Mouse (Mus musculus) MEL-GATA-1-ER (cell line): ENCODE results near the gene Cars2.
A peak's percentile ranks its signal among the peaks of the same experiment; 100 is the strongest.
"Not testable (repeated sequence)": the region's sequence is repeated elsewhere in the genome, so short reads cannot be mapped to it uniquely, and the experiment has no call there.

Source experiments
- DNase-seq: peaks from one replicate; pipeline ENCODE4 v3.0.0-alpha.2; 2012; ENCODE audit warnings: low read depth; ENCODE audit errors: extremely low read depth

Cars2 gene

GRCm38 (mm10) chr8:11556691-11557423, 6.3 kb upstream of the Cars2 start:
- DNase-seq, result no peak

GRCm38 (mm10) chr8:11555720-11556591, 5.4 kb upstream of the Cars2 start:
- peak; percentile 97 for DNase-seq

GRCm38 (mm10) chr8:11554799-11555719, 4.5 kb upstream of the Cars2 start, which contains the start of gene Ing1:
Gene Ing1 (plus strand): TSS chr8:11555571.
- DNase-seq, result peak; percentile 85

- DNase-seq, result no peak
These were observed 1.8 kb upstream of the Cars2 start for GRCm38 (mm10) chr8:11552390-11552789.

GRCm38 (mm10) chr8:11551497-11551896, 914 bp upstream of the Cars2 start:
- not testable (repeated sequence) for DNase-seq

GRCm38 (mm10) chr8:11549706-11550105, 877 bp downstream of the Cars2 start:
- peak; percentile 73 for DNase-seq

GRCm38 (mm10) chr8:11547063-11547462, 3.5 kb downstream of the Cars2 start:
- no peak for DNase-seq

- DNase-seq, result no peak
These were observed 6.2 kb downstream of the Cars2 start for GRCm38 (mm10) chr8:11544386-11544785.

GRCm38 (mm10) chr8:11542866-11543265, 7.7 kb downstream of the Cars2 start:
- DNase-seq, result no peak

GRCm38 (mm10) chr8:11542031-11542430, 8.6 kb downstream of the Cars2 start:
- DNase-seq, result no peak

- no peak for DNase-seq
These were observed 10.4 kb downstream of the Cars2 start for GRCm38 (mm10) chr8:11540182-11540581.

- DNase-seq, result no peak
These were observed 11.5 kb downstream of the Cars2 start for GRCm38 (mm10) chr8:11539049-11539448.

GRCm38 (mm10) chr8:11534494-11534893, 16.1 kb downstream of the Cars2 start:
- DNase-seq, result no peak

GRCm38 (mm10) chr8:11530849-11531248, 19.7 kb downstream of the Cars2 start:
- DNase-seq, result no peak

GRCm38 (mm10) chr8:11530155-11530770, 20.3 kb downstream of the Cars2 start:
- no peak for DNase-seq

- DNase-seq, result no peak
These were observed 27.3 kb downstream of the Cars2 start for GRCm38 (mm10) chr8:11523331-11523730.

- no peak for DNase-seq
These were observed 31.9 kb downstream of the Cars2 start for GRCm38 (mm10) chr8:11518676-11519075.

- DNase-seq, result no peak
These were observed 32.6 kb downstream of the Cars2 start for GRCm38 (mm10) chr8:11518056-11518396.

GRCm38 (mm10) chr8:11517366-11518055, 33.1 kb downstream of the Cars2 start:
- no peak for DNase-seq

- DNase-seq, result no peak
These were observed 34.3 kb downstream of the Cars2 start for GRCm38 (mm10) chr8:11516292-11516691.
